ENCODE assay signal across 9 mouse cellular contexts in genomic region chr10:60531349-60531748, GRCm38 (mm10).
DNase-seq lines count a peak whose midpoint lies in the region; ATAC-seq and TF ChIP-seq lines count a peak whose summit lies in the region.
"Had no signal": no experiment of that assay in that cellular context is flagged by ENCODE, and none has a peak within 500 bp of the region (broad histone marks: within the 10 kb centered on the region; RNA-seq: fewer than 3 reads in every experiment).

No protein-coding gene starts in this region.

- no peak overlapping the region for H3K27ac ChIP-seq in heart, embryonic 12.5 days (ENCODE audit: poor library complexity, severe bottlenecking)
- H3K27ac ChIP-seq in bone marrow macrophage, adult 2 months (ENCODE audit: insufficient read depth, low read depth, low read length) = no peak overlapping the region
- H3K27ac ChIP-seq: limb, embryonic 12.5 days had no signal

- no peaks in the 10 kb centered on the region for H3K36me3 ChIP-seq in heart, embryonic 12.5 days
- H3K36me3 ChIP-seq: limb, embryonic 12.5 days had no signal

- no peak overlapping the region for H3K4me3 ChIP-seq in heart, embryonic 12.5 days
- H3K4me3 ChIP-seq in bone marrow macrophage, adult 2 months (ENCODE audit: insufficient read depth, low read length) = no peak overlapping the region
- H3K4me3 ChIP-seq: limb, embryonic 12.5 days had no signal

- no peaks in the 10 kb centered on the region for H3K9me3 ChIP-seq in heart, embryonic 12.5 days (replicated peaks)
- H3K9me3 ChIP-seq: limb, embryonic 12.5 days had no signal

- no peak for ATAC-seq in heart, embryonic 12.5 days (ENCODE audit: insufficient number of reproducible peaks, low FRiP score)

- peaks cover 2% of the 10 kb centered on the region for H3K4me1 ChIP-seq in heart, embryonic 12.5 days (replicated peaks)
- no peaks in the 10 kb centered on the region for H3K4me1 ChIP-seq in bone marrow macrophage, adult 2 months (ENCODE audit: control insufficient read depth, insufficient read depth, low read length)

- DNase-seq in heart, adult 8-10 months (ENCODE audit: low spot score) = peak; percentile 66
- DNase-seq in CD4-positive, CD25-positive, alpha-beta regulatory T cell, adult 2 months (ENCODE audit: low read depth, low spot score) = peak; percentile 83
- DNase-seq in fibroblast of lung, adult 2 months (ENCODE audit: low read depth) = peak; percentile 15
- peak; percentile 60 for DNase-seq in kidney, postnatal 14 days
- DNase-seq in lung, postnatal 14 days = peak; percentile 76
- peak; percentile 45 to 71 for DNase-seq in spleen, postnatal 10 days (ENCODE audit: low spot score in 2 of 2)

- TF ChIP-seq CTCF in bone marrow macrophage, adult 2 months (IDR thresholded peaks at IDR 0.05; ENCODE audit: low read depth, low read length) = peak; percentile 91

- no peak overlapping the region for H3K9ac ChIP-seq in heart, embryonic 12.5 days
- H3K9ac ChIP-seq: limb, embryonic 12.5 days had no signal

- no peak overlapping the region for H3K4me2 ChIP-seq in heart, embryonic 12.5 days
- H3K4me2 ChIP-seq: limb, embryonic 12.5 days had no signal

- peaks cover 24% of the 10 kb centered on the region for H3K27me3 ChIP-seq in heart, embryonic 12.5 days (replicated peaks)

- 14% methylated on average over 2 of the region's 2 CpGs for WGBS in heart, embryonic 12.5 days

- TF ChIP-seq POLR2A in bone marrow macrophage, adult 2 months (IDR thresholded peaks at IDR 0.05; ENCODE audit: borderline replicate concordance, low read depth, low read length) = no peak

Comparison
In these comparisons a context has a peak if more than half of its experiments do, and no peak if none do; other contexts are left out.
1. DNase-seq: peak in every context shown above with its lines; median percentile 83 in CD4-positive, CD25-positive, alpha-beta regulatory T cell, adult 2 months; 76 in lung, postnatal 14 days; 66 in heart, adult 8-10 months; 60 in kidney, postnatal 14 days; 58 in spleen, postnatal 10 days; 15 in fibroblast of lung, adult 2 months.